Mouse (Mus musculus): Measurements from ENCODE around the gene Gm42791.

Gene Gm42791

DNA sequence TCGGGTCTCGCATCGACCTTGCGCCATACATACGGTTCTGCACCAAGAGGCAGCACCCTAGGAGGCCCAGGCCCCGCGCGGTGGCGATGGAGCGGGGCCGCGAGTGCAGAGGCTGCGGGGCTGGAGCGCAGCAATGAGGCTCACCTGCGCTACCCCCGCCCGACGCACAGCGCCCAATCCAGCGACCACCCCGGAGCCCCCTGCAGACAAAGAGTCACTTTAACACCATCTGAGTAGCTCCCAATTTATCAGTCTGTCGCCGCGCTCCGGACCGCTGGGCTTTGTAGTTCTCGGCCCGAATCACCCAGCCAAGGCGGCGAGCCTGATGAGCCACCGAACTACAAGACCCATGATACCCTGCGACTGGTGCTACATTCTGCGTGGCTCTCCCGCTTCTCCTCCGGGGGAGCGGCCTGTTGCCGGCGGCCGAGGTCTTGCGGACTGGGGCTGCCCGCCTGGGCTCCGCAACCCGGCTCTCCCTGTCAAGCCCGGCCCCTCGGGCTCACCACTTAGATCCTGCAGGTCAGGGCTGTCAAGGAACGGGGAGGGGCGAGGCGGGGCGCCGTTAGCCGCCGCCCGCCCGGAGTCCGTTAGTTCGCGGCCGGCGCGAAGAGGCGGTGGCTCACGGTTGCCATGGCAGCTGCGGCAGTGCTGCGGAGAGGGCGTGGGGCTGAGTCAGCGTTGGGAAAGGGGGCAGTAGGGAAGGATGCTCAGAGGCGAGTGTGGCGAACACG is 66.4 kb downstream of the Gm42791 start:
- peak; percentile 96 for DNase-seq (ENCODE audit: low read depth, low spot score)

DNA sequence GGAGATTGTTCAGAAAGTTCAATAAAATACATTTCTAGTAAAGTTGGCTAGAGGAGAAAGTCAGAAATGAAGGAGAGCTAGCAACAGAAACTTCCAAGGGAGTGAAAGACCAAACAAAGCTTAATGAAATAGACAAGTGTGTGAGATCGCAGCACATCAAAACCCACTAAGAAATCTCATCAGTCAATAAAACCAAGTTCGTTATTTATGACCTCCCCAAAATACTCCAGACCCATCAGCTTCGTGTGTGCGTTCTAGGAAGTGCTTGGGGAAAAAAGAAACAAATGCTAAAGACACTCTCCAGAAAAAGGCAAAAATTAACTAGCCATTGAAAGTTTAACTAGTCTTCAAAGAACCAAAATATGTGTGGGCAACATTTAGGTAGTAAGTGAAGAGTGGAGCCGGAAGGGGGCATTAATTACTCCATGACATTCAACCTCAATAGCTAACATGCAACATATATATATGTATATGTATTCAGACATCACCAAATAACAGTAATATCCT is 67.2 kb downstream of the Gm42791 start:
- DNase-seq (ENCODE audit: low read depth, low spot score), result peak; percentile 23

DNA sequence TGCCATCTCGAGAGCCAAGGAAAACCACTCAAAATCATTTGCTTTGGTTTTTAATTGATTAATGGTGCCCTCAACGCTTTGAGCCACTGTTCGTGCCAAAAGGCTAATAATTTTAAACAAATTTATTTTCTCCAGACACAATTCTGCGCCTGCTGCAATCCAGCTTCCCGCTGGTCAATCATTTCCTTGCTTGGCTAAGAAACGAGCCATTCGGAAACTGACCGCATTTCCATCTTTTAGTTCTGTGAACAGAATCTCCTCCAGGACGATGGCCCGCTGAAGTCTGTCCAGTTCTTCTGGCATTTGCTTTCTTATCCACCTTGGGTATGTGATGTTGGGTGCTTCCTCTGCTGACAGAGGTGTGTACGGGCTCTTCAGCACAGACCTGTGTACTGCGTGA is 70.4 kb downstream of the Gm42791 start:
- DNase-seq (ENCODE audit: low read depth, low spot score), result no peak

DNA sequence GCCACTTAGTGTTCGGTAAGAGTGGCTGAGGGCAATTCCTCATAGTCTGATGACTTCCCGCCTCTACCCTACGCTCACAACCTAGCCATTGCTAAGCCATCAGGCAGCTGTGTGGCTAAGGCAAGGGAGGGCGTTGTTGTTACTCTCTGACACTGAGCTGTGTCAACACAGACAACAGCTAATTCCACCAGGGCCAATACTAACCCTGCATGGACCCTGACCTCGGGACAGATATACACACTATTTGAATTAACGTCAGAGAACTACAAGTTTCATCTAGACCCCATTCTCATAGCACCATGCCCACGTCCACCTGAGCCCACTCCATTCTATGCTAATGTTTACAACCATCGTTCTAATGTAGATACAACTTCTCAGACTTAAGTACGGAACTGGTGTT is 70.9 kb downstream of the Gm42791 start:
- DNase-seq (ENCODE audit: low read depth, low spot score), result no peak

DNA sequence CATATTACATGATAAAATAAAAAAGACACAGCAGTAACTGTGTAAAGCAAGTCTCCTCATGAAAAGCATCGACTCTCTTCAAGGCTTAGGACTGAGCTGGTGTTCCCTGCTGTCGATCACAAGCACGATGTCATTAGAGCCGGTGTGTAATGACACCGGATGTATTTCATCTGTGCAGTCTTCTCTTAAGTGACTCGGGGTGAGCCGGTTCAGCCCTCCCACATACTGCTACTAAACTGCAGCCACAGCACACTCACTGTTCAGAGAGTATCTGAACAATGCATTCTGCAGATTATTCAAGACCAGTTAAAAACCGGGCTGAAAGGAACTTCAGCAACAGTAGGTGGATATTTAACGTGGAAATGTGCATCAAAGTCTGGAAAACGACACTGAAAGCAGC is 71.5 kb downstream of the Gm42791 start:
- DNase-seq (ENCODE audit: low read depth, low spot score), result no peak

DNA sequence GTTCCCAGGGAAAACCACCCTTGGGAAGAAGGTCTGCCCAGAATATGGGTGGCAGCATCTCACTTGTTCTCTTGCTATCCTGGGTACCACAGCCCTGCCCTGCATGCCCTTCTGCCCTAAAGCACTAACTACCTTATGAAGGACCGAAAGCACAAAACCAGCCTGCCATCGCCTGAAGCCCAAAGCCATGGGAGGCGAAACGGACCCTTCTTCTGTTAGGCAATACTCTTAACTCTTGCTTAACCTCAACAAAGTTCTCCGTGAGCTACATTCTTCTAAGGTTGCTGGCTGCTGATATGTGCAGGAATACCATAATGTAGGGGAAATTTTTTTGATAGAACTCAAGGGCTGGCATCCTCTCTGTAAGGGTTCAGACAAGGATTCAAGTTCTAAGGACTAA is 72.2 kb downstream of the Gm42791 start:
- no peak for DNase-seq (ENCODE audit: low read depth, low spot score)

DNA sequence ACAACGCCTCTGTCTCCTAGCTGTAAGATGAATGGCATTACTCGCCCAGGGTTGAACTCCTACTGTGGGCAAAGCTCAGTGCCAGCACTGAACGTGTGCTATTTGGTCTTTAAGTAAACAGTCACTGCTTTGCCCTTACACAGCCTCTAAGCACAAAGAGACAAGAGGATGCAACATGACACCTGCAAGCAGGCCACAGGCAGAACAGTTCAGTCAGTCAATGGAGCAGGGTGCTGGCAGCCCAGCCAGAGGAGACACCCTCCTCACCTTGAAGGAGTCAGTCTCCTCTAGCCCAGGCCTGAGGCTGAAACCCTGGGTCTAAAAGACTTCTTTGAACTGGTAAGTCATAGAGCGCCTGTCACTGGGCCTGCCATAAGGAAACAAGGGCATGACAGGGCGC is 76.9 kb downstream of the Gm42791 start:
- DNase-seq (ENCODE audit: low read depth, low spot score), result no peak

DNA sequence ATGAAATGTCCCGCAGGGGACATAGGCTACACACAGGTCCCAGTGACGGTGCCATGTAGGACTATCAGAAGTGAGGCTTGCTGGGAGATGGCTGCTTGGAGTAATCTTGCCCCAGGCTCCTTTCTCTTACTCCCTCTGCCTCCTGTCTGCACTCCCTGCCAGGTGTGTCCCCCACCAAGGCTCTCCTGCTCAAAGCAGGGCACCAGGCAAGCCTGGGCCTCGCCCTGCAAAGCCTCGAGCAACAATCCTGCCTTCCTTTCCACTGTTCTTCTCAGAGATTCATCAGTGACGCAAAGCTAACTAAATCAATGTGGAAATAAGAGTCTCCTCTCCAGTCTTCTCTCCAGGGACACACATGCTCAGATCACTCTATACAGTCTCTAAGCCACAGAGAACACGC is 78.2 kb downstream of the Gm42791 start:
- no peak for DNase-seq (ENCODE audit: low read depth, low spot score)

DNA sequence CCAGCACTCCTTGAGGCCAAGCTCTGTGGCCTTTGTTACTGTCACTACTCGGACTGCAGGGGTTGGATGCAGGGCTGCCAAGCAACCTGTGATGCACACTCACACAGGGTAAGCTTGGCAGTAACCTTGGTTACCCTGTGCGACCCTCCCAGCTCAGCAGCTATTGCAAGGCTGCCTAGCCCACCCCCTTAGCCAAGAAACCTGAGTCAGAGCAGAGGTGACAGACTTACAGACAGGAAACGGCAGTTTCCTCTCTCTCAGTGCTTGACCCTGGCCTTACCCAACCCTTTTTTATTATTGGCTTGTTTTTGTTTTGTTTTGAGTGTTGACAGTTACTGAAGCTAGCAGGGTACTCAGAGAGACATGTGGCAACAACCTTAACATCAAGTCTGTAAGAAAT is 82.7 kb downstream of the Gm42791 start:
- DNase-seq (ENCODE audit: low read depth, low spot score), result no peak

DNA sequence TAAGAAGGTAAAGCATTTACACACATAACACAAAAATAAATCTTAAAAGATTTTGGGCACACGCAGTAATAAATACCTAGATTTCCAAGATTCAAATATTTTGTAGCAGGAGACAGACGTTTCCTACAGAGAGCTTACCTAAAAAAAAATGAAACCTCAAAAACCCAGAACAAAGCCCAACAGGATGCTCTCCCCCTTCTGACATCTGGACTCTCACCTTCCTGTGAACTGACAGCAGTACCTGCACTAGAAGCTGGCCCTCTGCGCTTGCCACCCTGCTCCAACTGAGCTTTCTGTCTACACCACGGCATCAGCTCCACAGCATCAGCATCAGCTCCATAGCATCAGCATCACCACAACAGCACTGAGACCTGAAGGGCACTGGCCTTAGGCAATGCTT is 84.9 kb downstream of the Gm42791 start:
- no peak for DNase-seq (ENCODE audit: low read depth, low spot score)

DNA sequence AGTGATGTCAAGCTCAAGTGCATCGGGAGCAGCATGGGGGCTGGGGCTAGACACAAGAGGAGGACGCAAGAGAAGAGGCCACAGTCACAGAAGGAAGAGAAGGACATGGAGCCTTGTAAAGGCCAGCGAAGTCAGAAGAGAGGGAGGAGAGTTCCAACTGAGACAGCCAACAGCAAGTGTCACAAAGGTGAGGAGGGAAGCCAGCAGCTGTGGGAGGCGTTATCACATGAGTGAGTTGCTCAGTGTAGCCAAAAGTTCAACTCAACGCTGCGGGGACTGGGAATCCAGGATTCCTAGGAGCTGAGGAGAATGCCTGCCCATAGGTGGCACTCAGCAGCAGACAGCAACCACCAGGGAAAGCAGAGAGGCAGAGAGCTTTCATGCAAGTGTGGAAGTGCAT is 85.5 kb downstream of the Gm42791 start:
- DNase-seq (ENCODE audit: low read depth, low spot score), result no peak

DNA sequence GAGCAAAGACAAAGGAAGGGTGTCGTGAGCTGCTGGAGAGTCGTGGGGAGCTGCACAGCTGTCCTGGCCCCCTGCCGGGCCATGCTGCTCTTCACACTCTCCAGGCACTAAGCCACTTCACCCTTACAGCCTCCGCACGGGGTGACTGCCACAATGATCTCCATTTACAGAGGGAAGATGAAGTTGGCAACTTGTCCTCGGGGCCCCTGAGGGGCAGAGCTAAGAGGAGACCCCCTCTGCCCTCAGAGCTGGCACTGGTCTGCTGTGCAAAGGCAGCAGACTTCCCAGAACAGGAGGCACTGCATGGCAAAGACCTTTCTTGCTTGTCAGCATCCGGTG is 85.9 kb downstream of the Gm42791 start:
- DNase-seq (ENCODE audit: low read depth, low spot score), result no peak

DNA sequence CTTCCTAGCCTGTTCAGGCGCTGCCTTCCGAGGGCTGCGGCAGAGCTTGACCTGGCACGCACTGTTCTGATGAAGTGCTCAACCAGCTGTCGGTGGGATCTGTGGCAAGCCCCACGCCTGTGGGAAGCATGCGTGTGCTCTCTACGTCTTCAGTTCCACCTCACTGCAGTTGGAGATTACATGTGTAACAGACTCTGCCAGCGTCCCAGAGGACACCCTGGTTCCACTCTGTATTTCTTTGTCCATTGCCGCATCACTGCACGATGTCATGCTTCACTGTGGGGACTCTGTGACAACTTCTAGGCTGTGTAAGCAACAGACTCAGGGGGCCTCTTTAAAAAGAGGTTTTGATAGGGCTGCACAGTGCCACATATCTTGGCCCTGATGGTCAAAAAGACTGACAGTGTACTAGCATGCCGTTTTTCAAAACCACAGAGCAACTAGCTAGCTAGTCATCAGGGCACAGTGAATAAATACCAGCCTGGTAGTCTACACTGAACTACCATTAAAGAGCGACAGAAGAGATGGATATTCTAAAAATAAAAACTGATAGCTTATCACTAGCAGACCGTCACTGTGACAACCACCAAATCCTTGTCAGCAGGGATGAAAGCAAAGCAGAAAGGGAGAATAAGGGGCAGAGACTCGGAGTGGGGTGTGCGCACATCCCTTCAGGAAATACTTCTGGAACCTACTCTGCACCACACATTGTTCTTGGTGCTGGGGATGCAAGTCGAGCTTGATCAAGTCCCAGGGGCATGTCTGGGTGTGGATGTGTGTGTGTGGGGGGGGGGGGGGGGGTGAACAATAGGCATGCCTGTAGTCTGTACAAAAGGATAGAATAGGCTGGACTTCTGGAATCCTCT is 86.5 kb downstream of the Gm42791 start:
- DNase-seq (ENCODE audit: low read depth, low spot score), result no peak

DNA sequence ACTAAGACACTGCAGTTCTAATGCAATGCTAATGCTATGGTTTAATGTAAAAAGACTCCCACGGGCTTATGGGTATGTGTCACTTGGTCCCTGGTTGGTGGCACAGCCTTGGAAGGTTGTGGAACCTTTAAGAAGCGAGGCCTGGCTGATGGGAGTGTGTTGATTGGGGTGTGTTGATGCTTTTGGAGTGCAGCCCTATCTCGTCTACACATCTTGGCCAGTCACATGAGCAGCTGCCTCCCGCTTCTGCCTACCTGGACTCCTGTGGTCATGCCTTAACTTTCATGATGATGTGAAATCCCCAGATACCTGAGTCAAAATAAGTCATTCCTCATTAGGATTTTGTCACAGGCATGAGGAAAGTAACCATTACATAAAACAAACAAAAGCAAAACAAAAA is 88.6 kb downstream of the Gm42791 start:
- no peak for DNase-seq (ENCODE audit: low read depth, low spot score)

DNA sequence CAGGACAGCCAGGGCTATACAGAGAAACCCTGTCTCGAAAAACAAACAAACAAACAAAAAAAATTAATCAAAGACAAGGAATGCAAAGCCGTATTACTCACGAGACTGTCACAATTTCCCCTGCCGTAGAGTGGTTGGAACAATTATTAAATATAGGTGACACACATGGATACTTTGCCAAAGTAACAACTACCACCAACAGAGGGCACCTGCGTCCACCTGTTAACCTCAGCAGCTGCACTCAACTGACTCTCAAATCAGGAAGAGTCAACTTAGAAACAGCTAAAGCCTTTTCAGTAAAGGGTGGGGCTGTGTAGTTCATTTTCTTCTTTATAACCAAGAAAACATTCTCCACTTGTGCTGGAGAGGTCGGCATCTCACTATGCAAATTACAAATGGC is 90.1 kb downstream of the Gm42791 start:
- peak; percentile 67 for DNase-seq (ENCODE audit: low read depth, low spot score)

DNA sequence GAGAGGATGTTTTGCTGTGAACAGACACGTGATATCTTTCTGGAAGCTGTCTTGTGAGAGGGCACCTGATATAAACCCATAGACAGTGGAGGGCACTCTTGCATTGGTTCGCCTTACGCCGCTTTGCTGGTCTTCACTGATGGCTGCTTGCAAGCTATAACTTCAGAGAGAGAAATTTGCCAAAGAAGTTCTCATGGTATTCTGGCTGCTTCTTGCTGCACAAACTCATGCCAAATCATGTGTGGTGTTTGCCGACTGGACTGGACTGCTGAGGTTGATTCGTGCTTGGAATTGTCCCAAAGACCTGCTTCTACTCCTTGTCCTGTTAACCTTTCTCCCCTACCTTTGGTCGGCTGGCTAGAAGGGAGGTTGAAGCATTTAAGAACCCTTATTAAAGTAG is 95.6 kb downstream of the Gm42791 start:
- DNase-seq (ENCODE audit: low read depth, low spot score), result no peak

DNA sequence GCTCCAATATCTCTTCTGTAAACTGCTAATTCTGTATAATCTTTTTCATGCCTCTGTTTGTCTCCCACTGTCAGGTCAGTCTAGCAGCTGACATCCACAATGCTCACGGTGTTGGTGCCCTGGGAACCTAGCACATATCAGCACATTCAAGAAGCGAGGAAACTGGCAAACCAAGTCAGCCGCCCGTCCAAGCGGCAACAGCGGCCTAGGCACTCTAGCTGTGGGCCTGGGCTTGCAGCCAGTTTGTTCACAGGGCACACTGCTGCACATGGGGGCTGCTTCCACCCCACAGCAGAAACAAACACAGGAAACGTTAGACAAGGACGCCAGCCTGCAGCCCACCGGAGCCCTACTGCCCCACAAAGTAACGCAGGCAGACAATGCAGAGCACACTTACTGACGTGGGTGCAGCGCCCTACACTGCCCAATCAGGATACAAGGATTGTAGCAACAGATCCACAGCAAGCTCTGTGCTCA is 97.0 kb downstream of the Gm42791 start:
- no peak for DNase-seq (ENCODE audit: low read depth, low spot score)

DNA sequence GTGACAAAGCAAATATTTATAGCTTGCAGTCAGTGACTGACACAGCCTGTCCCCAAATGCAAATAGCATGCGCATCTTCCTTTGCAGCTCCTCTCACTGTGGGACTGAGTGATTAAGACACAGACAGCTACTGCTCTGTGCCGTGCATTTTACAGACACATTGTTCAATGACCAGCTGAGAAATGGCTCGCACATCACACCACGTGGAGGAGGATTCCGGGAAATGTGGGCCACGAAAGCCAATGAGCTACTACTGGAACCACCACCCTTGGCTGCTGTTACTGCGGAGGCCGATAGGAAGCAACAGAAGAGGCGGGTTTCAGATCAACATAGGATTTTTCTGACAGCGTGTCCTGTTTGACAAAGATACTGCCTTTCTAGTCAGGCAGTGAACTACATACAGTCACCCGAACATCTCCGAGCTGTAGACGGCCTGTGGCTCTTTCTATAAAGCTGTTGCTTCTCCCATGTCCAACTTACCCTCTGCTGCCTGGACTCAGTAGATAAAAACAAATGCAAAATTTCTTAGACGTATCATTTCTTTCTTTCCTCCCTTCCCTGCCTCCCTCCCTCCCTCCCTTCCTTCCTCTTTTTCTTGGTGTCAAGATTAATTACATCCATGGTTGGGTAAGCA is 97.8 kb downstream of the Gm42791 start:
- no peak for DNase-seq (ENCODE audit: low read depth, low spot score)

DNA sequence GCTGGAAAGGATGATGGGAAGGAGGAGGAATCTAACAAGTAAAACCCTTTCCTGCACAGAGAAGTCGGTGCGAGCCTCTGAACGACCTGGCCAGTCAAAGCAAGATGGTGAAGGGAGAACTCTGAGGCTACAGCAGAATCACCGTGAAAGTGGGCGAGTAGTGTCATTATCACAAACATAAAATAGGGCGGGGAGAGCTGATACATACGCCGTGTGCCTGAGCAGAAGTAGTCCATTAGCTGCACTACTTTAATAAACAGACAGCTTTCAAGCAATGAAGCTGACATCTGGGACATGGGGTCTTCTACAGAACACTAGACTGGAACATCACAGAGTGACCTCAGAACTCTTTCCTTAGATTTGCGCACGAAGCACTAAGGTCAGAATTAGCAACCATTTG is 98.4 kb downstream of the Gm42791 start:
- DNase-seq (ENCODE audit: low read depth, low spot score), result no peak

DNA sequence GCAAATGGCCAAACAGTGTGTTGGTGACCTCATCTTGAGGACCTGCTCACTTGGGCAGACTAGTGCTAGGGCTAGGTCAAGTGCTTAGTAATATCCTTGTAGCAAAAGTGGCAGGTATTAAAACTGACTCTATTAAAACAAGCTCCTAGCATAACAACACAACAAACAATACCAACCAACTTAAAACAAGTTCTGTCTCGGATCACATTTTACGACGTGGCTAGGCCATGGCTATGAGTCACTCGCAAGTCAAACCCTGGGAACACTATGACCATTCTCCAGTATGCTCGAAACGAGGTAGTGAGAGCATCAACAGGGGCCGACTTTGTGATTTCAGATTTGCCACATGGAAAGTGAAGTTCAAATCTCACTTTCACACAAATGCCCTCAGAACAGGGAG is 99.1 kb downstream of the Gm42791 start:
- no peak for DNase-seq (ENCODE audit: low read depth, low spot score)

DNA sequence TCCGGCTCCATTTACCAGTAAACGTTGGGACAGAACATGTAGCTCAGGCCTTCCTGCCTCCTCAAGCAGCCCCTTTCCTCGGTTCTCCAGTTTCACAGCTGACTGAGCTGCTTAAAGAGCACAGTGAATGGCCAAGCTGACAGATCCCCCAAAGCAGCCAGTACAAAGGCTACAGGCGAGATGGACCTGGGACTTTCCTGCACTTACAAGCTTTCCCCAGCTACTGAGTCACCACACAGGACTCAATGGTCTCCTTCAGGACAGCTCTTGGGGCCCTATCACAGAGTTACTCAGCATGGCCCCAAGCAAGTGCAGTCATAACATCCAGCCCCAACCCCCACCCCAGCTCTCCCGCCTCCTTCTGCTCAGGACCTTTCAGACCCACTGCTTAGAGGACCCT is 99.9 kb downstream of the Gm42791 start:
- DNase-seq (ENCODE audit: low read depth, low spot score), result no peak

DNA sequence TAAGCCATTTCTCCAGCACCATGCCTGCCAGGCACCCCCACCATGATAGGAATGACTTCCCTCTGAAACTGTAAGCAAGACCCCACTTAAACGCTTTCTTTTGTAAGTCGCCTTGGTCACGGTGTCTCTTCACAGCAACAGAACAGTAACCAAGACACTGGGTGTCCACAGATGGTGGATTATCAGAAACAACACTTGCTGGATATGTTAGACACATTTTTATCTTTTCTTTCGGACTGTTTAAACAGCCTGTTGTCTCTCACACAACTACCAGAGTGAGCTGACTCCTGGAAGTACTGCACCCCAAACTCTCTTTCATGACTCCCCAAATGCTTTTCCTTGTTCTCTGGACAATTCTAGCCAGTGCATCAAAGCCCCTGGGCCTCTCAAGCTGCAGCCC is 104.7 kb downstream of the Gm42791 start:
- DNase-seq (ENCODE audit: low read depth, low spot score), result no peak

DNA sequence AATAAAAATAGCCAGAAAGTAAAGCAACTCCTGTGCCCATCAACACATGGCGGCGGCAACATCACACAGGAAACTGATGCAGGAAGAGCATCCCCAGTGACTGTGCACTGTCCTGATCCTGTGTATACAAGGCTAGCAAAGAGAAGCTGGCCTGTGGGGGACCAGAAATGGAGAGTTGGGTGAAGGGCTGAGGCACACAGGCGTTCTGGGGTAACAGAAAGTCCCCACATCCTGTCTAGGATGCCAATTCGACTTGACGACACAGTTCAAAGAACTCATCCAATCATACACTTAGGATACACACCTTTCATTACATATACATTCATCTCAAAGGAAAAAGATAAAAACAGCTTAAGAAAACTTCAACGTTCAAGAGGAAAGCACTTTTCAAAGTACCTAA is 106.9 kb downstream of the Gm42791 start:
- DNase-seq (ENCODE audit: low read depth, low spot score), result no peak

Data from forelimb bud, embryonic 11.5 days (tissue).